Mouse (Mus musculus) T-helper 2 cell (primary cell): Measurements from ENCODE around the gene Gm28047.
"Not testable (repeated sequence)": the region's sequence is repeated elsewhere in the genome, so short reads cannot be mapped to it uniquely, and the experiment has no call there.

ENCODE experiments used
- in situ Hi-C: fragments of 300-600 bp; cut with MboI, MseI; formaldehyde crosslinking; loops from one replicate; pipeline ENCODE4 v1.15.1; 2025; ENCODE audit warnings: high pct_unique_total_duplicates

The Gm28047 gene

DNA sequence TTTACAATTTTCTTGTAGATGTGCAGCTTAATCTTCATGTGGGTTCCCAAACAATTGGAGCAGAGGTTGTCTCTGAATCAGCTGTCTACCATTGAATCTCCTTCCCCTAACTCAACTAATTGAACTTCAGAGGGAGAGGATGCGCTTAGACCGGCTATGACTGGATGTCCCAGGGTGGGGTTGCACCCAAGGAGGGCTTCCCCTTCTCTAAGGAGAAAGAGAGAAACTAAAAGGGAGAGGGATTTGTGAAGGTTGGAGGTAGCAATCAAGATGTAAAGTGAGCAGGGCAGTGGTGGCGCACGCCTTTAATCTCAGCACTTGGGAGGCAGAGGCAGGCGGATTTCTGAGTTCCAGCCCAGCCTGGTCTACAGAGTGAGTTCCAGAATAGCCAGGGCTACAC lies 5.4 kb downstream of the Gm28047 start:
- in situ Hi-C loops: no loop called here

DNA sequence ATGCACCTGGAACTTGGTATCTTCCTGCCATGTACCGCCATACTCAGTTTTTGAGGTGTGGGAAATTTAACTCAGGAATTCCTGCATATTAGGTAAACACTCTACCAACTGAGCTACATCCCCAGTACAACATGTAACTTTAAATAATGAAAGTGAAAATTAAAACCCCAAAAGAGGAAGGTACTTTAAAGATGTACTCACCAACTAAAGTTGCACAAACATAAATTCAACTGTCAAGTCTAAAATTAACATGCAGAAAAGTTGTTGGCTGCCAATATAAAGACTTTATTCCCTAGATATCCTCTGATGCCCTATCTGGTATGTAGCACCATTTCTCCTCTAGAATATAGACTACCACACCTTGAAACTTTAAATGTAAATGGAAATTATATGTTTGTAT lies 7.2 kb downstream of the Gm28047 start:
- in situ Hi-C loops: no loop called here

DNA sequence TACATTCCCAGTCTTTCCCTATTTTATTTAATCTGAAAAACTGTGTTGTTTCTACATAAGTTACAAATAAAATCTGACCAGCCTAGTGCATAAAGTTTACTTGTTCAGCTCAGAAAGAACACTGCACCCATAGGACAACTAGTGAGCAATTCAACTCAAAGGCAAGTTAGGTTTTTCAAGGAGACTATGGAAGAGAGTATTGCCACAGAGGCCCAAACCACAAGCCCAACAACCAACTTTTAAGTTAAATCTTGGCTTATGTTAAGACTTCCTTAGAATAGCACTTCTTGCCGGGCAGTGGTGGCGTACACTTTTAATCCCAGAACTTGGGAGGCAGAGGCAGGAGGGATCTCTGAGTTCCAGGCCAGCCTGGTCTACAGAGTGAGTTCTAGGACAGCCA lies 8.7 kb downstream of the Gm28047 start:
- in situ Hi-C loops: no loop called here

- in situ Hi-C loops: no loop called here
These were observed 10.6 kb downstream of the Gm28047 start for GRCm38 (mm10) chr15:102614224-102614623.

DNA sequence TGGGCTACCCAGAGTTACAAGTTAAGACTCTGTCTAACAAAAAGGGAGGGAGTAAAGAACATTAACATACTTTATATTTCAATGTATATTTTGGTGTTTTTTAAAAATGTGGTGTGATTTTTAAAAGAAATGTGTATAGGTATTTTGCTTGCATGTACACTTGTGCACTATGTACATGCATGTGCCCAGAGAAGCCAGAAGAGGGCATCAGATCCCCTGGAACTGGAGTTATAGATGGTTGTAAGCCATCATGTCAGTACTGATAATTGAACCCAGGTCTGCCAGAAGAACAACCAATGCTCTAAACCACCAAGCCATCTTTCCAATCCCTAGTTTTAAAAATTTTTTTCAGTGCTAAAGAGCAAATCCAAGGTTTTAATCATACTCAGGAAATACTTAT lies 11.9 kb downstream of the Gm28047 start:
- in situ Hi-C loops: no loop called here

- in situ Hi-C loops: not testable (repeated sequence)
These were observed 16.3 kb downstream of the Gm28047 start for GRCm38 (mm10) chr15:102608586-102608985.

- in situ Hi-C loops: no loop called here
These were observed 30.7 kb downstream of the Gm28047 start for GRCm38 (mm10) chr15:102593996-102594656.

- in situ Hi-C loops: no loop called here
These were observed 32.2 kb downstream of the Gm28047 start for GRCm38 (mm10) chr15:102592674-102593073.

DNA sequence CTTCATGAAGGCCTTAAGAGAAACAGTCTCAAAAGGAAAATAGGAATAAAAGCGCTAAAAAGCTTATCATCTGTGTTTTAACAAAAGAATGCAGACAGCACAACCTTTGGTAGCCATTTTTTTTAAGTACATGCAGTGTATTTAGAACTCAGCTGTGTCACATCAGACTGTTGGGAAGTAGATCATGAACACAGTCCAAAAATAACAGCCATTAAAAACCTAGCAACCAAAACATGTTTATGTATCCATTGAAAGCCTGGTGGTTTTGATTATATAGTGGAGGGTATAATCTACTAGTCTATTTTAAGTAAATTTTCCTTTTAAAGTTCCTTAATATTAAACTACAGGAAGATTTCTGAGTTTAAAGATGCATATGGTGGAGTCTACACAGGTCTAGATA lies 34.3 kb downstream of the Gm28047 start:
- in situ Hi-C loops: no loop called here

DNA sequence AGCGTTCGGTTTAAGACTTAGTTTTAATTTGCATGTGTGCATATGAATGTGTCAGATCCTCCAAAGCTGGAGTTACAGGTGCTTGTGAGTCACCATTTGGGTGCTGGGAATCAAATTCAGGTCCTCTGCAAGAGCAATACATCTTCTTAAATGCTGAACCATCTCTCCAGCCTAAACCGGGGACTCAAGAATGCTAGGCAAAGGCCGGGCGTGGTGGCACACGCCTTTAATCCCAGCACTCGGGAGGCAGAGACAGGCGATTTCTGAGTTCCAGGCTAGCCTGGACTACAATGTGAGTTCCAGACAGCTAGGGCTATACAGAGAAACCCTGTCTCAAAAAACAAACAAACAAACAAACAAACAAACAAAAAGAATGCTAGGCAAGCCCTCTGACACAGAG lies 35.0 kb downstream of the Gm28047 start:
- in situ Hi-C loops: no loop called here

DNA sequence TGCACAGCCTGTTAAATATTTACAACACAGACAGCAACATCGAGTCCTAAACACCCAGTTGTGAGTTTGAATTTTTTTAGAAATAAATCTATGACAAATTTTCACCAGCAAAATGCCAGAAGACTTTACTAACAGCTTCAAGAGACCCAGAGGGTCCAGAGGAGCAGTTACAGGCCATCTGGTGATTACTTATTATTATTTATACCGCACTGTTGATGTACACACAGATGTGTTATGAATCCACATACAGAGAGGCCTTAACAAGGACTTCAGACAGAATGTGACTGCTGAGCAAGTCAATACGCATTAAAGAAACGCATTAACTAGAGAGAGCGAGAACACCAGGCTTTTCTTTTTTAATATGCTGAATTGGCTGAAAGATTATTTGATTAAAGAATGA lies 39.4 kb downstream of the Gm28047 start:
- in situ Hi-C loops: no loop called here

DNA sequence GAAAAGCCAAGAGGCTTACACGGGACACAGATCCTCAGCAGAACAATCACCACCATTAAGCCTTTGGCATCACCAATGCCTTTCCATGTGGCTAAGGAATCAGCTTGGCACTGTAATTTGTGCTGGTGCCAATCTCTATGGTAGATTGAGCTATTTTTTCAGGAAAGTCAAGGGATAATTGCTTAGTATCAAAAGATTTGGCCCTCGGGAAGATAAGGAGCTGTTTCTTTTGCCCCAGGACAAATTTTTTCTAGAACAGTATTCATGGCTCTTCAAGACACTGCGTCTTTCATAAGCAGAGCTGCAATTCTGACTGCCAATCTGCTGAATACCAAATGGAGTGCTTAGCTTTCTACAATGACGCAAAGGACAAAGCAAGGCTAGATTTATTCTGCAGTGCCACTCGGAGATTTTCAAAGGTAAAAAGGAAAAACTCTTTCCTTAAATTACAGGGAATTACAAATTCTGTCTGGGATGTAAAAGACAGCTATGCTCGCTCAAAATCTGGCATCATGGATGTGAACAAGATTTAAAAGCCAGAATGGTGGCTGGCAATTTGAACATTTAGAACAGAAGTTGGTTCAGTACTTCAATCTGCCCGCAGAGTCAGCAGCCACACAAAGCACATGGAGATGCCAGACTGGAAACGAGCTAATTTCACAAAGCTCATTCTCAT lies 41.0 kb downstream of the Gm28047 start:
- in situ Hi-C loops: no loop called here

GRCm38 (mm10) chr15:102581205-102581604 lies 43.7 kb downstream of the Gm28047 start:
- in situ Hi-C loops: no loop called here

- in situ Hi-C loops: no loop called here
These were observed 46.5 kb downstream of the Gm28047 start for GRCm38 (mm10) chr15:102578351-102578750.

DNA sequence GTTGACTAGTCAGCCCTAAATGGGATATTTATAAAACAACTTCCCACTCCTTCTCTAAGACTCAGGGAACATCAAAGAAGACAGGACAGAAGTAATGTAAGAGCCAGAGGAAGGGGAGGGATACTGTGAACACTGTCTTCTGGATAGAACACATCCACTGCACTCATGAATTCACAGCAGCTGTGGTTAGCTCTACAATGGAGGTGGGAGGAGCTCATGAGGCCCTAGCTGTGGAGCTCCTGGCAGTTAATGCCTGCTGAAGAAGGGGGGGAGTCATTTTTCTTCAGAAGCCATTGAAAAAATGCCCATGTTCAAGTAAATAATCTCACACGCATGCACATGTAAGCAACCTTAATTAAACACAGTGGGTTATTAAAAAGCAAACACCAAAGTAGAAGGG lies 47.9 kb downstream of the Gm28047 start:
- in situ Hi-C loops: no loop called here

- in situ Hi-C loops: no loop called here
These were observed 52.8 kb downstream of the Gm28047 start for GRCm38 (mm10) chr15:102572081-102572480.

GRCm38 (mm10) chr15:102567849-102568248 lies 57.0 kb downstream of the Gm28047 start:
- in situ Hi-C loops: no loop called here

- in situ Hi-C loops: no loop called here
These were observed 61.2 kb downstream of the Gm28047 start for GRCm38 (mm10) chr15:102563681-102564080.

- in situ Hi-C loops: no loop called here
These were observed 61.8 kb downstream of the Gm28047 start for GRCm38 (mm10) chr15:102563061-102563460.

DNA sequence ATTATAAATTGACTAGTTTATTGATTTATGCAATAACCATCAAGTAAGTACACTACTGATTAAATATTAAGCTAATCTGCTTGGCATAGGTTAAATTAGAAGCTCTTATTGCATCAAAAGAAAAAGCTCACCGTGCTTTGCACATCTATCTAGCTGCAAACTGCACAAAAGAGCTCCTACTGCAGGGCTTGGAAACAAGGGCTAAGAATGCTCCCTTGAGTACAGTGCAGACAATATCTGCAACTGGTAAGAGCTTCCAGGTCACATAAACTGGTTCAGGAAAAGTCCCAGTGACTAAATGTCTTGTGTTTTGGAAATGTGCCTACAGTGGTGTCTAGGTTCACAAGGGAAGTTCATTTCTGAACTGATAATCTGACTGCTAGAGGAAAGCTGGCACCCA lies 62.4 kb downstream of the Gm28047 start:
- in situ Hi-C loops: no loop called here

GRCm38 (mm10) chr15:102557580-102557979 lies 67.3 kb downstream of the Gm28047 start:
- in situ Hi-C loops: no loop called here

DNA sequence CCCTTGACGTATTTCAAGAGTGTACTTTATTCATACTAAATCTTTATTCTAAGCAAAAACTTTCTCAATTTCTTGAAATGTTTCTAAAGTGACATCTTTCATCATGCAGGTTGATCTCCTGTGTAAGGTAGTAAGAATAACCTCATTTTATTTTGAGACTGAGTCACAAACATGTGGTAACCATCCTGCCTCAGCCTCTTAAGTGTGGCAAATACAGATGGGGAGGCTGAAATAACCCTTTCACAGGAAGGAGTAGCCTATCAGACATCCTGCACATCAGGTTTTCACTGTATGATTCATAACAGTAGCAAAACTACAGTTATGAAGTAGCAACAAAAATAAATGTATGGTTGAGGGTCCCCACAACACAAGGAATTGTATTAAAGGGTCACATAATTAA lies 69.3 kb downstream of the Gm28047 start:
- in situ Hi-C loops: no loop called here

DNA sequence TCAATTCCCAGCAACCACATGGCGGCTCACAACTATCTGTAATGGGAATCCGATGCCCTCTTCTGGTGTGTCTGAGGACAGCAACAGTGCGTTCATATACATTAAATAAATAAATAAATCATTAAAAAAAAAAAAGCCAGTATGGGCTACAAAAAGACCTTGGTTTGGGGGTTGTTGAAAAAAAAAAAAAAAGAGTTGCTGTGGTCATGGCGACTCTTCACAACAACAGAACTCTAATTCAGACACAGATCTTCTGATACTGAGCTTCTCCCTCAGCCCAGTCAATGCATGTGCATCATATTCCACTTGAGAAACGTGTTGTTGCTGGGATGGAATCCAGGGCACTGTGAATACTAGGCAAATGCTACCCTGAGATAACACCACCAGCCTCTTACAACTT lies 72.3 kb downstream of the Gm28047 start:
- in situ Hi-C loops: no loop called here

GRCm38 (mm10) chr15:102547478-102547877 lies 77.4 kb downstream of the Gm28047 start:
- in situ Hi-C loops: no loop called here
